Mouse (Mus musculus) neutrophil, adult 5-6 weeks (primary cell): Measurements from ENCODE around the gene Etl4. TPM values are rescaled to one million over a fixed set of nuclear protein-coding genes. Genes with fewer than 3 reads are reported as not detected.

ENCODE experiments used
- ATAC-seq: fragments of 151-379, 151-347 bp; 2 replicates; pipeline ENCODE4 v1.8.0; 2017; ENCODE audit warnings: mild to moderate bottlenecking, moderate TSS enrichment; ENCODE audit not compliant: insufficient number of reproducible peaks, poor library complexity, low FRiP score, severe bottlenecking; ENCODE audit errors: extremely low read depth
- total RNA-seq: library from RNA; stranded (forward); fragments of 200-1000 nt; gene quantifications from 2 replicates; pipeline ENCODE4 v1.2.3, GENCODE M21; 2017

The Etl4 gene
- total RNA-seq, 1 experiment from 2014 or later = 0.35 TPM

DNA sequence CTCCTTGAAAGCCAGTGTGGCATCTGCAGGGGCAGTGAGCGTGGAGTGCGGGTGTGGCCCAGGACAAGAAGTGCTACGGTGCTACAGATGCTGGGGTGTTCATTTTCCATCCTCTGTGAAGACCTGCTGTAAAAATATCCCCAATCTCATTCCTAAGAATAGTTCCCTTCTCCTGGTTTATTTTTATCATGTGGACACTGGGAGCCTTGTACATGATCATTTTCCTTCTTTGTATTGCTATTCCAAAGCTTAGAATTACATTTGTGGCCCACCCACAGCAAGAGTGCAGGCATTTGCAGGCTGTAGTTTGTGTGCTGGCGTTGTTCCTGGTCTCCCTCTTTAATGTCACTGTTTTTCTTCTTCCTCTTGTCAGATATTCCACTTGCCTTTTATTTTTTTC lies 809.5 kb downstream of the Etl4 start:
- no peak for ATAC-seq

DNA sequence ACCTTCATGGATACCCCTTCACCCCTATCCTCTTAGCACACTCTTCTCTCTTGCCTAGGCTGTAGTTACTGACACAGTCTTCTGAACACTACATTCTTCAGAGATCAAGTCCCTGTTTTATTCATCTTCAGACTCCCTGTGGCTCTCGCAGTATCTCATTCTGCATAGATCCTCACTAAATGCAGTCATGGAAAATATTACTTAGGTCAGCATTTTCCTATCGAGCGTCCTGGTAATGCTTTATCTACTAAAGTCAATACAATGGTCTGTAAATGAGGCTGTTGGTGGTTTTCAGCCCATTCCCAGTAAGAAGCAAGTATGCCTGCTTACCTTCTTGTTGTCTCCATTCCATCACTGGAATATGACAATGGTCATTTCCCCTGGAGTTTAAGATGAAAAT lies 811.5 kb downstream of the Etl4 start:
- ATAC-seq = no peak

DNA sequence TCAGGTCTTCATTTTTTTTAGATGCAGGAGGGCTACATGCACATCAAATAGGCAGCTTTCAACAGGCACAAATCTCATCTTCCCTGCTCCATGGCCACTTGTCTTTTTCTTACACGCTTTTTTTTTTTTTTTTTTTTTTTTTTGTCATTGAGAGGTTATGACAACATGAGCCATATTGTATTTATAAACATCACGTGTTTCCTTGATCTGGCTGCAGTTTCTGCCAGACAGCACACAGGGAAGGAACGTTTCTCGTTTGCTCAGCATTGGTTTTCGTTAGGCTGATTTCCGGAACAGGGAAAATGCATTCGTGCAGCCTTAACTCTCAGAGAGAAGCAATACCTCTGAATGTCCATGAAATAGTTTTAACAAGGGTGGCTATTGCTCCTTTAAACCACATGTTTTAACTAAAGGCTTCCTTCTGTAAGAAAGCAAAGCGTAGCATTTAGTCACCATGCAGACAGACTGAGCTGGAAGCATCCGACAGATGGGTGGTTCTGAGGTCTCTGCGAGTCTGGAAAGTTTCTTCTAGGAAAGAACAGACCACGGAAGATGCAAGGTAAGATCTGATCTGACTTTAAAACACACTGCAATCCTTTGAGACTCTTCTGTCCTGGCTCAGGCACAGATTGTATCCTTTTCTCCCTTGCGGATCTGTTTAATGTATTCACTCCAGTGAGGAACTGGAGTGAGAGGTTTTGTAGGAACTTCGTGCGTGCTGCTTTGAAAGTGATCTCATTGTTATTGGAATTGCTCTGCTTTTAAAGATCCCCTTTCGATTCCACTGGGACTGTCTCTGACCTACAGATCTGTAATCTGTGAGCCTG lies 812.8 kb downstream of the Etl4 start:
- no peak for ATAC-seq

DNA sequence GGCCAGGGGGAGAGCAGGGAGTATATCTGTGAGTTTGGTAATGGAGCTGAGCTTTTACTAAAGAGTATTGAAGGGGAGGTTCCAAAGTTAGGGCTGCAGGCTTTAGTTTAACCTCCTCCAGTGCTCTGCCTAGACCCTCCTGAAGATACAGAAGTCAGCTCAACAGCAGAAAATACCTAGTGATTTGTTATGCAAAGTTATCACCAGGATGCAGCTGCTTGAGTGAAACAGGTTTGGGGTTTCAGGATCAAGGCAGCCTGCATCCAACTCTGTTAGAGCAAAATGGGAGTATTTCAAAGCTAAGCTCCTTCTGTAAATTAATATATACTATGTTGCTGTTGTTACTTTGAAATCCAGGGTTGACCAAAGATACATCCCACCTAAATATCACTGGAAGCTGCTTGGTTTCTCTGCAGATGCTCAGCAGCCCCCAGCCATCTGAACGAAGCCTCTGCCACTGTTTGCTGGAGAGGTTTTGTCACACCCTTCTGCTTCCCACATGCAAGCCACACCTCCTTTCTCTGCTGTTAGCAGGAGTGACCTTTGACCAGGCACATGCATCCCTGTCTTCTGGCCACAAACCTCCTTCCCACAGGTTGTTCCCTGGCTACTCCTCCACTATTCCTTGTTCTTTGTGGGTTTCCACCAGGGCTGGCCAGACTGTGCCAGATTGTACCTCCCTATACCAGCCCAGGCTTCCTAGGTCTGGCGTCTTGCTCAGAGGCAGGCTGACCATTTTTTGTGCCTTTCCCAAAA lies 814.6 kb downstream of the Etl4 start:
- ATAC-seq = no peak

DNA sequence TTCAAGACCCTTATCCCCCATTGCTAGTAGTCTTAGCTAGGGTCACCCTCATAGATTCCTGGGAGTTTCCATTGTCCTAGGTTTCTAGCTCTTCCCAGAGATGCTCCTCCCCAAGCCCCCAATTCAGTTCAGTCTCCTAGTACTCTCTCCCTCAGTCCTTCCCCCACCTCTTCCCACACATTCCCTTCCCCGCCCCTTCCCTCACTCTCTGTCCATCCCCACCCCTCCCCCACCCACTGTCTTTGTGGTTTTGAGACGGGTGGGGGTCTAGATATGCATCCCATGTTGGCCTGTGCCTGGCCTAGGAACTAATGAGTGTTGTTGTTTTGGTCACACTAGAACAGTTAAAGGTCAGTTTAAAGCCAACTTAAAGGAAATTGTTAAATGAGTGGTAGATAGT lies 817.4 kb downstream of the Etl4 start:
- no peak for ATAC-seq

DNA sequence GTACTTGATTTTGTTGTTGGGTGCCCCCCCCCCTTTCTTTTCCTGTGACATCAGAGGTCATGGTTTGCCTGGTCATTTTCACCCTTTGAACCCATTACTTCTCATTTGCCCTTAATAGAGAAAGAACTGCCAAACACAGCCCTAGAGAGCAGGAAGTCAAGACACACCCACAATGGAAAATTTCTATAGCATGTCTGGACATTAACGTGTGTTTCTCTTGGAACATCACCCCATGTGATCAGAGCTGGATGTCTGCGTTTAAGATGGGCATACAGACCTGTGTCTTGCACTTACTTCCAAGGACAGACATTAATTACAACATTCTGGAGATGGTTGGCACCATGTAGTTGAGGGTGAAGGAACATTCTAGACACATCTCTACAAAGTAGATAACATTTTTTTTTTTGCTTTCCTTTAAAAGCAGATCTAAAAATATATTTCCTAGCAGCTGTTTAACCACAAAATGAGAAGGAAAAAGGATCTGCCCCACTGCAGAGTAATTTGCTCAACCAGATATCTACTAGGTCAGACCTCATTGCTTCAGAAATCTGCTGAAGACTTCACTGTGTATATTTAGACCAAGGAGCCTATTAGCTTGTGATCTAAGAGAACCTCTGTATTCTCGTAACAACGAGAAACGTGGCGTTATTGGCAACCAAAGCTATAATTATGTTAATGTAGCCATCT lies 818.3 kb downstream of the Etl4 start:
- ATAC-seq = no peak

DNA sequence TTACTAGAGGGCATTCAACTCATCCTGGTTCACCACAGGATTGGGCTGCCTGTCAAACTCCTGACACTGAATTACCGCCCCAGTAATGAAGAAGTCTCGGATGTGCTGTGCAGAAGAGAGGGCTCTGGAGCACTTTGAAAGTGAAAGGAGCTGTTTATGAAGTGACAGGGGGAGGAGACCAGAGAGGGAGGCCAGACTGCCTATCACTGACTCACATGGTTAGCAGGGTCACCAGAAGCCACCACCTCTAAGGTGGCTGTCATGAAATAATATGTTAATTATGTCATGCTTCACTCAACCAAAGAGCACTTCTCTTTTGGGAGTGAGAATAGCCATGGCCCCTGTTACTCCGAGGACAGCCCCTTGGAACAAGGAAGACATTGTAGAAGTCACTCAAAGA lies 825.9 kb downstream of the Etl4 start:
- ATAC-seq = no peak

DNA sequence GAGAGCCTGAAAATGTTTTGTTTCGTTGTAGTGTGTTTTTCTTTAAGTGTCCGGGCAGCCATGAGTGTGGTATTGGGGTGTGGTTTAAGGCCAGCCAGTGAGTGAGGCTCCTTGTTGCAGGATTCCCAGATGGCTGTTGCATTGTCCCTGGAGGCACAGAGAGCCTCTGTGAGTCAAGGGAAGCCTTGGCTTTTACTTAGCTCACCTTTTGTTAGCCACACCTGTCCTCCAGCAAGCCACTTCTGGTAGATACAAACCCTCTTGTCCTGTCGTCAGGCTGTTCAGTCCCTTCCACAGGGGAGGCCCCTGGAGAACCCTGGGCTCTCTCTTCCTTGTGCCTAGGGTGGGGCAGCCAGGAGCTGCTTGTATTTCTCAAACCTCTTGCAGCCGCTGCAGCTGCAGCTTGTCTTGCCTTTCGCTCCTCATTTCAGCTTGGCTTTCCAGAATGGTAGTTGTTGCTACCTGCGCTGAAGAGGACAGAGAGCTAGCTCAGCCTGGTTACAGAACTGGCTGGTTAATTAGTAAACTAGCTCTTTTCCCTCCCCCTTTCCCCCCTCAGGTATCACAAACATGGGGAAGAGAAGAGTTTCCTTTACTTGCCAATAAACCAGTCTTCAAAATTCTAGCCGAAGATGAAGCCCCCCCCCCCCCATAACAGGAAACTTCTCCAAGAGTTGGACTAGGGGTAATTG lies 826.9 kb downstream of the Etl4 start:
- no peak for ATAC-seq

DNA sequence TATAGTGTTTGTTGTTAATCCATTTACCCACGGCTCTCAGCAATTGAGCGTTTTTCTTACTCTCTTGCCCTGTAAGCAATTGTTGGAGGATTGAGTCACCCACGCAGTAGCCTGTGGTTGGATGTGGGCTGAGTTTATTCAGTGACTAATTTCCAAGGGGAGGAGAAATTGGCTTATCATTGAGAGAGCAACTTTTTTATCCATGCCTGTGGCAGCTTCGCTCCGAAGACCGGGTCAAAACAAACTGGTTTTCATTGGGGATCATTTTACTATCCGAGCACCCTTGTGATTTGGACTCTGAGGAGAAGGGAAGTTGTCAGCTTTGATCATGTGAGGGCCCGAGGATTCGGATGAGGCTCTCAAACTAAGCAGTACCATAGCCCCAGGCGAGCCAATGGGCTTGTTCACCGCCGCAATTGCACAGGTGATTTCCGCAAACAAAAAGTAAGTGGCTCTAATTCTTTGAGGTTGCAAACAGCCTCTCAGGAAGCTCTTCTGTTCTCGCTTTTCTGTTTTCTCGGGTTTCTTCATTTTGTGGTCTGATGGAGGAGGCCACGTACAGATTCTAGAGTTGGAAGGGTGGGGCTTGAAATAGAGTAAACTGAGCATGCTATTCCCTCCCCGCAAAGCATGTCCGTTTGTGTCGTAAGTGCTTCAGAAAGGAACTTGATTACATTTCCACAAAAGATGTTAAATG lies 827.7 kb downstream of the Etl4 start:
- ATAC-seq = no peak

DNA sequence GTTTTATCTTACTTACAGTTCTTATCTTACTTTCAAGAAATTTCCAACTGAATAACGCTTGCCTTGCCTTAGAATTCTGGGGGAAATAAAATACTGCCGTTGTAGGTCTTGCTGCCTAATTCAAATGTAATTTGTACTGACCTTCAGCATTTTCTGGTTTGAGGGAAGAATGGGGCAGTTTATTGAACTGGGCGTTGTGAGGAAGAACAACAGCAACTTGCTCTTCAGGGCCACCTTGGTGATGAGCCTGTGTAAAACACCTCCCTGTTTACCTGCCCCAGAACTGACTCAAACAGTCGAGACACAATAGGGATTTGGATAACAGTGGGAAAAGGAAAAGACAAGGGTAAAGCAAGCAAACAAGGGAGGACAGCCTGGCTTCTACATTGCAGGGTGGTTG lies 828.3 kb downstream of the Etl4 start:
- no peak for ATAC-seq

DNA sequence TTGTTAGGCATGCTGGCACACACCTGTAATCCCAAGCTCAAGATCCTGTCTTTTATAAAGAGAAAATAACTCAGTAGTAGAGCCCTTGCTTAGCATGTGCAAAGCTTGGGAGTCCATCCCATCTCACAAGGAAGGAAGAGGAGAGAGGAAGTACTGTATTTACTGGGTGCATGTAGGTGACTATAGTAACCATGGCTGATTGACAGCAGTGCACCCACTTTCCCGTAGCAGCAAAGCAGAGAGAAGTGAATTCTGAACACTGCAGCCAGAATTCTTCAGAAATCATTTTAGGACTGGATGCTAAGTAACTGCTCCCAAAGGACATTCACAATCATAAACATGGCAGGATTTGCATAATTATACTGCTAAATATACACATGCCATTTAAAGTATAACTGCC lies 838.1 kb downstream of the Etl4 start:
- no peak for ATAC-seq

DNA sequence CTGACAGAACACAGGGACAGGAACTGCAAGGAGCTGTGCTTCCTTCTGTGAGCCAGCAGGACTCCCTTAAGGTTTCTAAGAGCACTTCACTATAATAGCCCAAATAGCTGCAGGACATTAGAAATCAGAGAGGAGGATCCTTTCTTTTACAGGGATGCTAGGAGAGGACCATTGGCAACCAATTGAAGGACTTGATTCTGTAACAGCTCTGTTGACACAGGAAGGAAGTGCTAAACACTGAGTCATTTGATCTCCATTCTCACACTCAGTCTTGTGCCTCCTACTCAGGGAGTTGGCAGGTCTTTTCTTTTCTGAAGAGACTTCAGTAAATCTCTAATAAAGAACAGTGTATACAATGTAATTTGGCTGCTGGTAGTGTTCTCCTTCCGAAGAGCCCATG lies 838.9 kb downstream of the Etl4 start:
- ATAC-seq = no peak

DNA sequence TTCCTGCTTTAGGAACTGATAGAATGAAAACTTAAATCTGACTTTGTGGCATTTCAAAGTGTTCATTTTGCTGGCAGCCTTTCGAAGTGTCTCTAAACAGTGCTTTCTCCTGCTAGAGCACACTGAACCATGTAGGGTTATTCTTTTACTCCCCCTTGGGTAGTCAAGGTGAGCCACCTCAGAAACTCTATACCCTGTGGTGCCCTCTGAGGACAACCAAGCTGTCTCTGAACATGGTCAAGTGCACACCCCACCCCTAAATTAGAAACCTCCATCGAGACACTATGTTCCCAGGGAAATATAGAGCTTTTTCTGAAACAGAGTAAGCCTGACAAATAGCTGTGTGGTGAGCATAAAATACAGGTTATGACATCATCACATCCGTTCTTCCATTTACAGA lies 840.1 kb downstream of the Etl4 start:
- ATAC-seq = no peak

DNA sequence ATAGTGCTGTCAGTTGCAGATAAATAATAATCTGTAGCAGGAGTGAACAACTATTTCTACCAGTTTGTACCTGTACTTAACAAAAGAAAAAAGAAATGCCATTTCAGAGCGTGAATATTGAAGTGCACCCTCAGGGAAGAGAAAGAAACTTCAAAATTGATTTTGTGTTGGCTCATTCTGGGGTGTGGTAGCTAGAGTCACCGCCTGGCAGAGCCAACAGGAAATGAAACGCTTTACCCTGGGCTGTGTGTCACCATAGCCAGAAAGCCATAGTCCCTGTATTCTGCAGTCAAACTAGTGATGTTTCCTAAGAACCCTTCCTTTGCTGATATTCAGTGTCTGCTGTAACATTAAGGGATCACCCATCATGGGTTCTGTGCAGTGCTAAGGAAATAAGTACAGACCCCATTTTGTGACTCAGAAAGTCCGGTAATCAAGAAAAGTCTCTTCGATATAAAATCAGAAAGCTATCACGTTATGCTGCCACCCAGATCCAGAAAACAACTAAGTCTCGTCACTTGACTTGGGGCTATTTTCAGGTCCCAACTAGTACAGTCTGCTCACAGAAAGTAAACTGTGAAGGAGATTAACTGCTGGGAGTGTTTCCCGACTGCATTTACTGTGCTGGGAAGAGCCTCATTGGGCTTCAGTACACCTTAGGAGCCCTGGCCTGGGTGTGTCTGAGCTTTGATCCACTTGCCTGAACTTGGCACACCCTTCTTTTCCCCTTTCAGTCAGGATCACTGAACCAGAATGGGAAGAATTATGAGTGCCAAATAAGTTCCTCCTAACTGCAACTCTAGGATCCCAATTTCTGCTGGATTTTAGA lies 843.9 kb downstream of the Etl4 start:
- no peak for ATAC-seq

DNA sequence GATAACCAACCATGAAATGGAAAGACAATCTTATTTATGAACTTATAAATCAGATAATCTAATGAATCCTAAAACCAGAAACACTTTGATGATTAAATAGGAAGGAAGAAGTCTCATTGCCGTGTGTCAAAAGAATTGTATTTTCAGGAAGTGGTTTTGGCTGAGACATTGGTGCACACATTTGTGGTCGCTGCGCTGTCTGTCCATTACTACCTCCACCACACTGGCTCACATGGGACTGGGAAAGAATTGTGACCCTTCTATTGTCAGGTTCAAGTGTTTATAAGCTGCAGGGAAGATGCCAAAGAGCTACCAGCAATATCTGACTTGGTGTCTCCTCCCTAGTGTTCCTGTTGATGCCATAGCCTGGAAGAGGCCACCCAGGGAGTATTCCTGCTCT lies 847.4 kb downstream of the Etl4 start:
- no peak for ATAC-seq

DNA sequence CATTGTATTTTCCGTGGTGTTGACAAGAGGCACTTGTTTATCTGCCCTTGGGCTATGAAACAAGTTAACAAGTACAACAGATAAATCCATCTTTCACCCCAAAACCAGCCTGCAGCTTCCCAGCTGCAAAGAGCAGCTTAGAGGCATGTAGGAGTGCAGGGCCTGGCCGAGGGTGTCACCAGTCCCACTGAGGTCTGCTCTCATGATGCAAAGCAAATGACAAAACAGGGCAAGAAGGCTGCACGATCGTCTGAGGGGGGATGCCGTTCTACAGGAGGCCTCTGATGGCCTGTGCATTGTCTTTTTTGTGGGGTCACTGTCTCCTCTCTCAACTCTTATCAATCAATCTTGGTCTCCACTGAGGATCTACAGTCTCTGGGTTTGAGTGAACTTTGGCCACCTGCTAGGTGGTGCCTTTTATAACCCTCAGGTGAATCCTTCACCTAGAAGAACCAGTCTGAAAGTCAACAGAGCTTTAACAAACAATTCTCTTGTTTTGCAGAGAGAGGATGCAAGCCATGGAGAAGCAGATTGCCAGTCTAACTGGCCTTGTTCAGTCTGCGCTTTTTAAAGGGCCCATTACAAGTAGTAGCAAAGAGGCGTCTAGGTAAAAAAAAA lies 849.6 kb downstream of the Etl4 start:
- no peak for ATAC-seq

DNA sequence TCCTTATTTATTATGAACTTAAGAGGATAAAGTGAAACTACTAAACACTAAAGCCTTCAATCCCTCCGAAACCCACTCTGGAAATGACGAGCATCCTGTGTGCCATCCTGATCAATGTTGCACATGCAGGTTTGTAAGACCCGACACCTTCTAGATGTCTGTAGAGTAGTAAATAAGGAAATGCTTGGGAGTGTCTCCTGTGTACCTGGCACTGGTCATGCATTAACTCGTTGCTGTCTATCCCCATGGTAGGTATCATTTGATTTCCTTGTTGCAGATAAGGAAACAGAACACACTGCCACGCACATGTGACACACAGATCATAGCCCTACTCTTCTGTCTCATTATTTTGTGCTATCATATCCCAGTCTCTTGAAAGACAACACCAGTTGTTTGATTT lies 851.7 kb downstream of the Etl4 start:
- ATAC-seq = no peak

DNA sequence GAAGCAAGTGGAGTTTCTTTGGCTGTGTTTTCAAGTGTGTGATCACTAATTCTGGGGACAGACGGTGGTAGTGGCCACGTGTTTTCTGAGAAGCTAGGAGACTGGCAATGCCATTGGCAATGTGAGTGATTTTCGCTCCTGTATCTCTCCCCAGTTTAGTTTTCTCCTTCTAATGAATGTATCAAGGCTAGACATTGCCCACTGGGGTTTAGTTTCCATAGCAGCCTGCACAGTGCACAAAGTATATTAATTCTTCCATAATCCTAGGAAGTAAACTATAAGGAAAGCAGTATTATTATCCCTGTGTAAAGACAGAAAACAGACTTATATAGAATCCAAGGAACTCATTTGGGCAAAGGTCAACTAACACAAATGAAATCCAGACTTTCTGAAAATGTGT lies 852.2 kb downstream of the Etl4 start:
- no peak for ATAC-seq
